Mouse (Mus musculus) thymus, postnatal 14 days (tissue): Measurements from ENCODE around the gene Gm5142.

ENCODE experiments used
- DNase-seq: peaks from one replicate; pipeline ENCODE4 v3.0.0; 2021

The Gm5142 gene

DNA sequence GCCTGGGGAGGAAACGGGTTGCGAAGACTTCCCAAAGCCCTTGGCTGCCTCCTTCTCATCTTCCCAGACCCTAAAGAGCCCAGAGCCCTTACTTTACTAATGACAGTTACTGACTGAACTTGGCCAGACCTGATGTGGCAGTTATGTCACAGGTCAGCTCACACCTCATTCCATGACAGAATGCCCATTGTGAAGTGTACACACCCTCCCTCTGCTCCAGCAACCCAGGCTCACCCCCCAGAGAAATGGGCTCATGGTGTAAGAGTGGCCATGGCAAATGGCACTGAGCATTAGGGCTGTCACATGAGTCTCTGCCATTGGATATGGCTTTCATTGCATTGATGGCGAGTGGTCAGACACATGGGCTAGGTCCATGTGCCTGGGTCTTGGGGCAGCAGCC lies at the start of gene Gm5142:
Gene Gm5142, minus strand, starts transcription at position 101 of the 400 bp plus-strand sequence.
- DNase-seq: no peak

- no peak for DNase-seq
Observed at GRCm38 (mm10) chr14:59226240-59226639, 47.7 kb upstream of the Gm5142 start.

GRCm38 (mm10) chr14:59219241-59219640 lies 40.7 kb upstream of the Gm5142 start:
- no peak for DNase-seq

DNA sequence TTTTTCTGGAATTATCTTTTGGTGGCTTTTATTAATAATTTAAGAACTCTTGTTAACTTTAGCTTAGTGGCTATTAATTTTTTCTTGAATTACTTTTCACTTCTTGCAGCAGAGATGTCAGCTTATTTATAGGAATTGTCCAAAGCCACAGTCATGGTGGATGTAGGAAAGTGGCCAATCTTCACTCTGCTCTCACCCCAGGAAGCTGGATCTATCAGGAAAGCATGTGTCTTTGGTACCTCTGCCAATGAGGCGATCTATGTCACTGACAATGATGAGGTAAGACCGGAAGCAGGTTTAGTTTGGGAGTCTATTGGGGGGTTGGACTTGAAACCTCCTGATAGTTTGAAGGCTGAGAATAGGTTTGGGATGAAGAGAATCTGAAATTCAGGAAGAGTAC lies 31.3 kb upstream of the Gm5142 start:
- no peak for DNase-seq

GRCm38 (mm10) chr14:59209003-59209402 lies 30.5 kb upstream of the Gm5142 start:
- DNase-seq: no peak

- no peak for DNase-seq
Observed at GRCm38 (mm10) chr14:59205976-59206583, 27.5 kb upstream of the Gm5142 start.

- DNase-seq: no peak
Observed at GRCm38 (mm10) chr14:59205461-59205860, 26.9 kb upstream of the Gm5142 start.

GRCm38 (mm10) chr14:59201604-59202215 lies 23.2 kb upstream of the Gm5142 start:
- no peak for DNase-seq

DNA sequence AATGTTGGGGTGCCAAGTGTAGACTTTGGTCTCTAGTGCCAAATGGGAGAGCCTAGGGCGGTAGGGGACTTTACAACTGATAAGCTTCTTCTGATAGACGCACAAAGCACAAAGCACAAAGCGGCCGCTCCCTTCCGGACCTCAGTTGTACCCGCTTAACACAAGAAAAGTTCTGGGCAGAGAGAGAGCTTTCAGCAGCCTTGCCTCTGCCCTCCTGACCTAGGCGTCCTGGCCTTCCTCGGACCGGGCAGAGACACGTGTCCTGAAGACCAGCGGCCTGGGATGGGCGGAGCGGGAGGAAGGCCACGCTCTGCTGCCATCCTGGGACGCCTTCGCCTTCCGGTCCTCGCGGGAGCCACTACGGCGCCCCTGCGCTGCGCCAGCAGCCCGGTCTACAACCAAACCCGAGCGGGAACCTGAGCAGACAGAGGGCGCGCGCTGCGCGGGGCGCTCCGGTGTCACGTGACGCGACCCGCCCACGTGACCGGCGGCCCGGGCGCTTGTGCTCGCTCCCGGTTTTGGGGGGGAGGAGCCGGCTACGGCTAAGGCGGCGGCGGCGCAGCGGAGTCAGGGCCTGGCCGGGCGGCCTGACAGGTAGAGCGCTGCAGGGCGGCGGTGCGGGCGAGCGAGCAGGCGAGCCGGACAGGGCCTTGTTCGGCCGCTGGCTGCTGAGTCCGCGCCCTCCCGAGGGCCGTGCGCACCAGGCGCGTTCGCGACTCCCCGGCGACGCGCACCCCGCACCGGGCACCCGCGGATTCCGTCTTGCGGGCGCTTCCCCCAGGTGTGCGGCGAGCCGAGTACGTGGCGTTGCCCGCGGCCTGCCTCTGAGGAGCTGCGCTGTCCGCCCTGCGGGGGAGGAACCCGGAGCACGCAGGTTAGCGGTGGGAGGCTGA lies 22.4 kb upstream of the Gm5142 start, which contains the start of gene Rcbtb1:
Gene Rcbtb1, plus strand, starts transcription at position 499 of the 893 bp plus-strand sequence.
- DNase-seq: peak; percentile 97

GRCm38 (mm10) chr14:59186121-59186520 lies 7.6 kb upstream of the Gm5142 start:
- DNase-seq: no peak

DNA sequence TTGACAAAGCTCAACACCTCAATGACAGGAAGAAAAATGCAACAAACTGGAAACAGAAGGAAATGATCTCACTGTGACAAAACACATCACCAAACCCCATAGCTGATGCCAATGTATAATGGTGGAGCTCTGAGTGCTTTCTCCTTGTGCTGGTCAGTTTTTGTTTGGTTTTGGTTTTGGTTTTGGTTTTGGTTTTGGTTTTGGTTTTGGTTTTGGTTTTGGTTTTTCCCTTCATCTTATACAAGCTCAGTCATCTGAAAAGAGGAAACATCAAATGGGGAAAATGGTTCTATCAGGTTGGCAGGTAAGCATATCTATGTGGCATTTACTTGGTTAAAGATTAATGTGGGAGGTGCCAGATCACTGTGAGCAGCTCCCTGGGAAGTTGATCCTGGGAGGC lies 7.0 kb upstream of the Gm5142 start:
- DNase-seq: no peak

DNA sequence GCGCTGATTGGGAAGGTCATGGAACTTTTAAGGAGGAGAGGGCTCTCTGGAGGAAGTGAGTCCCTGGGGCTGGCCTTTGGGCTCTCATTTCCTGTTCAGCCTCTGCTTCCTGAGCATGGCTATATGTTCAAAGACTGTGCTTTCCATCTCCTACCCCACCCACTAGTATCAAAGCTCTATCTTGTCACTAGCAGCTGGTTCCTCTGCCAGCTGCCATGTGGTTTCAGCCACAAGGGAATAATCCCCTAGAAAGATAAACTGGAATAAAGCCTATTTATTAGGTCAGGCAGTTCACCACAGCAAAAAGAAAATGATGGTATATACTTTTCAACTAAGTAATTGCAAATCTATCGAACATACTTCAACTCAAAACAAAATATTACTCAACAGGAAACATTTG lies 4.2 kb upstream of the Gm5142 start:
- DNase-seq: no peak

DNA sequence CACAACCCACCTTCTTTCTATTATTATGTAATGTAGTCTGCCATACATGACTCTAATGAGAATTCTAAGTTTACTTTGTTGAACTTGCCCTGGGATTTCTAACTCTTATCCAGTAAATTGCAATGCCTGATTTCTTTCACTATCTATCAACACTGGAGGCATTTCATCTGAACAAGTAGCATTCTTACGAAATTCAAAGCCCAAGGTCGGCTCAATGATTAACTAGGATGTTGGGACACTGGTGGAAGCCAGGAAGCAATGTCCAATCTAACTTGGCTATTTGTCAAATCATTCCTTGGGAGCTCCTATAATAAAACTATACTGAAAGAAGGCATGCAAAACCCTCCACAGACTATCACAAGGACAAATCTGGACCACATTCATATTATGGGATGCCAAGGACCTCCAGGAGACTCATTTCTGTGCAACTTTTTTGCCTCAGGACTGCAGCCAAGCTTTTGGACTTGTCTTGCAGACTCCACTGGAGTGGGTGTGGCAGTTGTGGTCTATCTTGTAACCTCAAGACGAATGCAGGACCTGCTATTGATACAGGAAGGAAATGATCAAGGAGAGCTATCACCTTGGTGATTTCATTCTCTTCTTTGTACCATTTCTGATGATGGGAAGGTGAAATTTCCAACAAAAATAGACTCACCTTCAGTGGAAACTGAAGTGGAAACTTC lies 21.4 kb downstream of the Gm5142 start:
- no peak for DNase-seq

DNA sequence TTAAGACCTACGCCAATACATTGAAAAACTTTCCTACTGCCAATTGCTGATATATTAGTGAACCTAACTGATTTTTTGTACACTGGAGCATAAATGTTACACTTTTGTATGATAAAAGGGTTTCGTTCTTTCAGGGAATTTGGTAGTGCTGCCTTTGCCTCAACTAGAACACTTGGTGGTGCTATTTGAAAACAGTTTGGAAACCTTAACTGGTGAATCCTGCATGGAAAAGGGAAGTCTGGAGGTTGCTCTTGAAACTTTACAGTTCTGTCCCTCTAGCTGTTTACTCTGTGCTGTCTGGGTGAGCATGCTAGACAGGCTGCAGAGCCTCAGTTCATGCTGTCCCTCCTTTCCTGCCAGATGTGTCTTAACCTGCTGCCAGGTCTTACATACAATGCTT lies 23.0 kb downstream of the Gm5142 start:
- DNase-seq: no peak

DNA sequence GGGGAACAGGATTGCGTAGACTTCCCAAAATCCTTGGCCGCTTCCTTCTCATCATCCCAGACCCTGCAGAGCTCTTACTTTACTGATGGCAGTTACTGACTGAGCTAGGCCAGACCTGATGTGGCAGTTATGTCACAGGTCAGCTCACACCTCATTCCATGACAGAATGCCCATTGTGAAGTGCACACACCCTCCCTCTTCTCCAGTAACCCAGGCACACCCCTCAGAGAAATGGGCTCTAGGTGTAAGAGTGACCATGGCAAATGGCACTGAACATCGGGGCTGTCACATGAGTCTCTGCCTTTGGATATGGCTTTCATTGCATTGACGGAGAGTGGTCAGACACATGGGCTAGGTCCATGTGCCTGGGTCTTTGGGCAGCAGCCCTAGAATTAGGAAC lies 35.8 kb downstream of the Gm5142 start, which contains the start of gene 1700129C05Rik:
Gene 1700129C05Rik, minus strand, starts transcription at position 101 of the 400 bp plus-strand sequence.
- DNase-seq: no peak

DNA sequence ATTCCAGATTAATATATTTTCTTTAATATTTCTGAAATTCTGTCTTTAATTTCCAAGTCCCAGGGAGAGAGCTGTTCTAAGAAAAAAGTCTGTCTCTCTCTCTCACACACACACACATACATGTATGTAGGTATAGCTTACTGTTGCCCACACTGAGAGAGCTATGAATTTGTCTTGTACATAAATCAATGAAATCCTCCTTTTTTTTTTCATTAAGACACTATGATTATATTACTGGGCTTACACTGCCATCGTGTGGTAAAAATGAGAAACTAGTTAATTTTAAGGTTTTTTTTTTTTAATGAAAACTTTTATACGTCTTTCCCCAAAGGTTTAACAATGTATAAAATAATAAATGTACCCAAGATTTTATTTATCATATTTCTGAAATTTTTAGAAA lies 64.3 kb downstream of the Gm5142 start:
- no peak for DNase-seq
